Mouse (Mus musculus) cerebellum, adult 2 months (tissue): ENCODE results near the gene Gabrb2.

Experiments used
- CTCF ChIP-seq: fragments of 200-500 bp; IDR thresholded peaks from 2 replicates; pipeline ENCODE4 v1.5.1; 2011; ENCODE audit warnings: low read depth, mild to moderate bottlenecking, control low read depth, low read length, moderate library complexity, borderline replicate concordance; ENCODE audit not compliant: insufficient read depth
- POLR2A ChIP-seq: fragments of 200-500 bp; IDR thresholded peaks from 2 replicates; pipeline ENCODE4 v1.6.1; 2011; ENCODE audit warnings: low read length, control low read depth, borderline replicate concordance; ENCODE audit not compliant: insufficient read depth

GRCm38 (mm10) chr11:42505436-42505835, 85.9 kb downstream of the Gabrb2 start:
- TF ChIP-seq CTCF (no peak), POLR2A (no peak)
